Mouse (Mus musculus): ENCODE data around the gene Bcl9. TPM values are rescaled to one million over a fixed set of nuclear protein-coding genes. Genes with fewer than 3 reads are reported as not detected.

The Bcl9 gene
- 2.9 and 3.3 TPM in 2 replicates for total RNA-seq (2012; rRNA removed)
- total RNA-seq (2014; rRNA removed): 0.96 and 1.1 TPM in 2 replicates
- polyA plus RNA-seq (2012; ENCODE audit: insufficient read length, low read depth): 11.2 and 13.5 TPM in 2 replicates

DNA sequence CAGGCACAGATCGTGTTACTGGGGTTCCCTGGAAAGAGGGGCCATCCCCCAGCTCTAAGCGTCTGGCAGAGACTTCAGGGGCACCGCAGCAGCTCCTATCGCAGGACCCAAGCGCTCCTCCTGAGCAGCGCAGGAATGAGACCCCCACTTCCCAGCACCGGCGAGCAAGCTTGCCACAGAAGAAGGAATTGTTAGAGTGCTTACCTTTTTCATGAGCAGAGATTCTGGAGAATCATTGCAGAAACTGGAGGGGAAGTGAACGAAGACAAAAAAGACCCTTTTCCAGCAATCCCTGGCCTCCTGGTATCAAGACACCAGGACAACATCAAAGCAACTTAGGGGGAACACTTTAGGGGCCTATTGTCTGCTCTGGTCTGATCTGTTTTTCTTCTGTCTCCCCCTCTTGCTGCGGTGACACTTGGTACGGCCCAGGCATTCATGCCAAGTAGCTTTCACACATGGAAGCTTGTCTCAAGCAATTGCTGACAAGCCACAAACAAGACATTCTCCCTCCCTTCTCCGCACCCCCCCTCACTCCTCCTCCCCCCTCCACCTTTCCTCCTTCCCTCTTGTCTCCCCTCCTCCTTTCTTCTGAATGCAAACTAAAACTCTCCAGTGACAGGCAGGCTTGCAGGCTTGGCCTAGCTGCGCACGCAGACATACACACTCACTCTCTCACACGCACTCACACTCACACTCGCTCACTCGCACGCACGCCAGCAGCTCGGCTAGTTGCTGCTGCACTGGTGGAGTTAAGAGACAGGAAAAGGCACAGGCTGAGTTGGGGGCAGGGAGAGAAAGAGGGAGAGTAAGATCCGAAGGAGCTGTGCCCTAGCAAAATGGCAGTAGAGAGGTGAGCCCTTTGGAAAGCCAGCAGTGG lies at the start of gene Bcl9:
Gene Bcl9, minus strand, starts transcription at position 365 of the 880 bp plus-strand sequence.
- Histone ChIP-seq H3K36me3 (replicated peaks in 1 of 2; ENCODE audit: control insufficient read depth in 1 of 2, insufficient read depth in 1 of 2, low read length in 1 of 2) (no peaks in the 10 kb centered on the region), H3K27me3 (replicated peaks) (no peaks in the 10 kb centered on the region), H3K9ac (ENCODE audit: insufficient read depth, low read depth) (no peak within 1 kb of the TSS), H3K4me1 (ENCODE audit: control insufficient read depth in 1 of 2, insufficient read depth in 2 of 2) (peaks cover 2 to 7% of the 10 kb centered on the region in 2 experiments; a peak in 2 of 4 replicates), H3K27ac (ENCODE audit: insufficient read depth, low read depth) (no peak within 1 kb of the TSS), H3K9me3 (replicated peaks; ENCODE audit: low read length) (peaks cover 6% of the 10 kb centered on the region), H3K79me2 (replicated peaks; ENCODE audit: control insufficient read depth, extremely low read depth, insufficient read depth, poor library complexity, severe bottlenecking) (no peaks in the 10 kb centered on the region), H3K4me2 (ENCODE audit: insufficient read depth, low read depth, poor library complexity, severe bottlenecking) (no peak within 1 kb of the TSS), H3K4me3 (replicated peaks in 1 of 3; ENCODE audit: low read depth in 2 of 3, low read length in 2 of 3, poor library complexity in 1 of 3) (no peak within 1 kb of the TSS)
- in situ Hi-C loops (cut with MboI; ENCODE audit: low pct_ligation_motif_present, low pct_unique_long_range_greater_than_20kb, low sequenced_read_pairs) (no loop called here), dilution Hi-C loops (cut with MboI; ENCODE audit: extremely low pct_ligation_motif_present, extremely low pct_unique_long_range_greater_than_20kb, low sequenced_read_pairs) (no loop called here)
- no peak for TF ChIP-seq RAD21 (IDR thresholded peaks at IDR 0.05; ENCODE audit: low read depth, low read length)
- TF ChIP-seq NELFE (IDR thresholded peaks at IDR 0.05; ENCODE audit: low read depth, low read length): no peak
- no peak for TF ChIP-seq HCFC1 (IDR thresholded peaks at IDR 0.05; ENCODE audit: low read depth, low read length)
- no peak for TF ChIP-seq CHD2 (IDR thresholded peaks at IDR 0.05; ENCODE audit: low read length)
- TF ChIP-seq EP300 (IDR thresholded peaks at IDR 0.05; ENCODE audit: low read length): no peak
- no peak for DNase-seq (ENCODE audit: extremely low read depth)

GRCm38 (mm10) chr3:97339193-97339576 lies 41.5 kb upstream of the Bcl9 start:
- no peaks in the 10 kb centered on the region for H3K9me3 ChIP-seq (replicated peaks; ENCODE audit: low read length)
- H3K4me3 ChIP-seq (replicated peaks in 1 of 3; ENCODE audit: low read depth in 2 of 3, low read length in 2 of 3, poor library complexity in 1 of 3): no peak overlapping the region
- no peak for TF ChIP-seq ZC3H11A (IDR thresholded peaks at IDR 0.05; ENCODE audit: low read depth, low read length)
- TF ChIP-seq ZKSCAN1 (IDR thresholded peaks at IDR 0.05; ENCODE audit: borderline replicate concordance, low read depth, low read length): no peak
- TF ChIP-seq USF2 (conservative IDR thresholded peaks at IDR 0.05; ENCODE audit: low read depth, low read length): no peak
- no peak for TF ChIP-seq SMC3 (IDR thresholded peaks at IDR 0.05; ENCODE audit: low read depth, low read length)
- no peak for TF ChIP-seq SIN3A (IDR thresholded peaks at IDR 0.05; ENCODE audit: low read length)
- TF ChIP-seq ETS1 (conservative IDR thresholded peaks at IDR 0.05; ENCODE audit: low read depth, low read length): no peak
- no peak for TF ChIP-seq E2F4 (IDR thresholded peaks at IDR 0.05; ENCODE audit: insufficient replicate concordance, low read depth, low read length)
- TF ChIP-seq RCOR1 (conservative IDR thresholded peaks at IDR 0.05; ENCODE audit: low read depth, low read length): no peak
- no peak for TF ChIP-seq MYC (IDR thresholded peaks at IDR 0.05; ENCODE audit: low read depth, low read length)
- TF ChIP-seq MAZ (IDR thresholded peaks at IDR 0.05; ENCODE audit: low read depth, low read length): no peak
- TF ChIP-seq USF1 (IDR thresholded peaks at IDR 0.05; ENCODE audit: low read depth, low read length): no peak
- TF ChIP-seq POLR2A (IDR thresholded peaks at IDR 0.05; ENCODE audit: low read depth, low read length): no peak
- TF ChIP-seq IRF4 (IDR thresholded peaks at IDR 0.05; ENCODE audit: low read depth, low read length): no peak
- TF ChIP-seq MXI1 (IDR thresholded peaks at IDR 0.05; ENCODE audit: low read depth, low read length): no peak
- TF ChIP-seq MEF2A (IDR thresholded peaks at IDR 0.05; ENCODE audit: borderline replicate concordance, low read depth, low read length): no peak
- no peak for TF ChIP-seq TCF12 (IDR thresholded peaks at IDR 0.05; ENCODE audit: low read depth, low read length)
- no peak for TF ChIP-seq KAT2A (IDR thresholded peaks at IDR 0.05; ENCODE audit: insufficient replicate concordance, low read length)
- TF ChIP-seq PAX5 (IDR thresholded peaks at IDR 0.05; ENCODE audit: low read length): no peak
- TF ChIP-seq ELF1 (IDR thresholded peaks at IDR 0.05; ENCODE audit: low read depth, low read length): no peak
- no peak for TF ChIP-seq JUN (IDR thresholded peaks at IDR 0.05; ENCODE audit: insufficient read depth, low read depth, low read length)
- H3K27ac ChIP-seq (ENCODE audit: insufficient read depth, low read depth): no peak overlapping the region
- no peaks in the 10 kb centered on the region for H3K27me3 ChIP-seq (replicated peaks)
- no peaks in the 10 kb centered on the region for H3K36me3 ChIP-seq (replicated peaks in 1 of 2; ENCODE audit: control insufficient read depth in 1 of 2, insufficient read depth in 1 of 2, low read length in 1 of 2)
- dilution Hi-C loops (cut with MboI; ENCODE audit: extremely low pct_ligation_motif_present, extremely low pct_unique_long_range_greater_than_20kb, low sequenced_read_pairs): no loop called here
- 0 out of 4 replicates have a peak, but pooled peaks cover 4 to 5% of the 10 kb centered on the region in 2 experiments for H3K4me1 ChIP-seq (ENCODE audit: control insufficient read depth in 1 of 2, insufficient read depth in 2 of 2)
- H3K4me2 ChIP-seq (ENCODE audit: insufficient read depth, low read depth, poor library complexity, severe bottlenecking): no peak overlapping the region
- in situ Hi-C loops (cut with MboI; ENCODE audit: low pct_ligation_motif_present, low pct_unique_long_range_greater_than_20kb, low sequenced_read_pairs): loop anchor here (25.0 kb wide), 1 partner anchor 402 kb away; the partner anchor contains the start of gene Gja8
- no peak overlapping the region for H3K9ac ChIP-seq (ENCODE audit: insufficient read depth, low read depth)
- H3K79me2 ChIP-seq (replicated peaks; ENCODE audit: control insufficient read depth, extremely low read depth, insufficient read depth, poor library complexity, severe bottlenecking): no peaks in the 10 kb centered on the region
- DNase-seq (ENCODE audit: extremely low read depth): no peak

All from CH12.LX (cell line).